Mouse (Mus musculus) midbrain, postnatal 0 days (tissue): ENCODE measurements around the gene Card14. TPM values are rescaled to one million over a fixed set of nuclear protein-coding genes. Genes with fewer than 3 reads are reported as not detected.

ENCODE experiments used
- ATAC-seq: fragments of 200-750 bp; cut with Nextera tagmentation; 2 replicates; pipeline ENCODE4 v1.8.0; 2017; ENCODE audit warnings: moderate number of reproducible peaks, mild to moderate bottlenecking, moderate TSS enrichment, moderate library complexity; ENCODE audit not compliant: low FRiP score
- DNase-seq: peaks from one replicate; pipeline ENCODE4 v3.0.0-alpha.2; 2015; ENCODE audit warnings: low spot score
- H3K27ac ChIP-seq: fragments of 300-500 bp; sonication (generic); 2 replicates; pipeline ENCODE4 v1.5.1; 2014; ENCODE audit warnings: low read depth, mild to moderate bottlenecking, low read length, mixed read lengths
- H3K27me3 ChIP-seq: fragments of 300-500 bp; sonication (generic); 2 replicates; pipeline ENCODE4 v1.6.1; 2014; ENCODE audit warnings: low read length, control low read depth, mixed read lengths; ENCODE audit not compliant: insufficient read depth
- H3K36me3 ChIP-seq: fragments of 300-500 bp; sonication (generic); 2 replicates; pipeline ENCODE4 v1.6.1; 2014; ENCODE audit warnings: low read length, control low read depth, mixed read lengths; ENCODE audit not compliant: insufficient read depth
- H3K4me1 ChIP-seq: fragments of 300-500 bp; sonication (generic); 2 replicates; pipeline ENCODE4 v1.6.1; 2014; ENCODE audit warnings: mild to moderate bottlenecking, control low read depth, antibody characterized with exemption, low read length, mixed read lengths; ENCODE audit not compliant: insufficient read depth
- H3K4me2 ChIP-seq: fragments of 300-500 bp; sonication (generic); 2 replicates; pipeline ENCODE4 v1.6.1; 2014; ENCODE audit warnings: low read depth, mild to moderate bottlenecking, low read length, mixed read lengths; ENCODE audit not compliant: poor library complexity, severe bottlenecking
- H3K4me3 ChIP-seq: fragments of 300-500 bp; sonication (generic); 2 replicates; pipeline ENCODE4 v1.5.1; 2014; ENCODE audit warnings: low read depth, mild to moderate bottlenecking, low read length, moderate library complexity
- H3K9ac ChIP-seq: fragments of 300-500 bp; sonication (generic); replicated peaks from 2 replicates; pipeline ENCODE4 v1.6.1; 2014; ENCODE audit warnings: mild to moderate bottlenecking, low read length, moderate library complexity, mixed read lengths; ENCODE audit not compliant: poor library complexity, severe bottlenecking
- H3K9me3 ChIP-seq: fragments of 300-500 bp; sonication (generic); 2 replicates; pipeline ENCODE4 v1.6.1; 2016; ENCODE audit warnings: low read length, control low read depth
- CTCF ChIP-seq: IDR thresholded peaks from 2 replicates; pipeline ENCODE4 v1.5.1; 2016; ENCODE audit warnings: antibody characterized with exemption, mild to moderate bottlenecking
- WGBS: fragments of 180-500 bp; shearing (Covaris S2); extraction: QIAGEN DNeasy Blood & Tissue Kit; methylation state at CpG from one replicate; pipeline ENCODE4 v1.1.7; 2014; 5-methylcytosine and 5-hydroxymethylcytosine counted together
- polyA plus RNA-seq: library from polyadenylated mRNA; unstranded; fragments of >200 nt; fragmentation: Nextera tagmentation; extraction: Ambion mirVana; gene quantifications from 2 replicates; pipeline ENCODE4 v1.2.1, GENCODE M21; 2015
- total RNA-seq: library from RNA; depleted of rRNA; stranded (reverse); fragments of >200 nt; gene quantifications from 2 replicates; pipeline ENCODE4 v1.2.3, GENCODE M21; 2014

Card14 gene
- total and polyA plus RNA-seq, 2 experiments from 2014 or later, result 0.59 to 0.77 TPM

- ATAC-seq, result no peak
- WGBS, result 79% methylated on average over 10 of the region's 10 CpGs
- no peaks in the 10 kb centered on the region for H3K27me3 ChIP-seq
Observed at GRCm38 (mm10) chr11:119359089-119359488, 51.5 kb downstream of the Card14 start.

GRCm38 (mm10) chr11:119362769-119363533 is 55.4 kb downstream of the Card14 start:
- no peak for TF ChIP-seq CTCF
- peaks cover 2% of the 10 kb centered on the region; the same call in 1 of the 2 replicates for H3K36me3 ChIP-seq
- H3K9ac ChIP-seq, result 0 out of 2 replicates have a peak overlapping the region, but pooled peaks have one; percentile 19
- no peaks in the 10 kb centered on the region for H3K4me1 ChIP-seq
- peak; percentile 54; the same call in 1 of the 2 replicates for ATAC-seq
- WGBS, result 22% methylated on average over 11 of the region's 11 CpGs
- no peak for DNase-seq
- peak overlapping the region; percentile 18; the same call in 1 of the 2 replicates for H3K4me3 ChIP-seq
- no peak overlapping the region for H3K27ac ChIP-seq
- peak overlapping the region; percentile 37 for H3K4me2 ChIP-seq
- no peaks in the 10 kb centered on the region for H3K27me3 ChIP-seq
- no peaks in the 10 kb centered on the region for H3K9me3 ChIP-seq

More at GRCm38 (mm10) chr11:119359089-119359488, 51.5 kb downstream of the Card14 start:
- H3K4me3 ChIP-seq, result no peak overlapping the region
- no peak overlapping the region for H3K9ac ChIP-seq
- H3K36me3 ChIP-seq, result peaks cover 2% of the 10 kb centered on the region; the same call in 1 of the 2 replicates
- no peak for TF ChIP-seq CTCF
- no peak for DNase-seq
- no peak overlapping the region for H3K4me2 ChIP-seq
- no peaks in the 10 kb centered on the region for H3K9me3 ChIP-seq
- no peaks in the 10 kb centered on the region for H3K4me1 ChIP-seq
- H3K27ac ChIP-seq, result no peak overlapping the region

GRCm38 (mm10) chr11:119363534-119364145 is 56.1 kb downstream of the Card14 start:
- Histone ChIP-seq H3K27ac (no peak overlapping the region), H3K9ac (no peak overlapping the region)

GRCm38 (mm10) chr11:119375425-119375824 is 67.9 kb downstream of the Card14 start:
- no peak for TF ChIP-seq CTCF
- WGBS, result 85% methylated on average over 6 of the region's 6 CpGs
- no peak overlapping the region for H3K4me2 ChIP-seq
- peaks cover 4% of the 10 kb centered on the region; the same call in 1 of the 2 replicates for H3K36me3 ChIP-seq
- no peak overlapping the region for H3K4me3 ChIP-seq
- no peak overlapping the region for H3K9ac ChIP-seq
- no peaks in the 10 kb centered on the region for H3K27me3 ChIP-seq
- no peak for ATAC-seq
- H3K4me1 ChIP-seq, result no peaks in the 10 kb centered on the region
- no peak for DNase-seq
- no peak overlapping the region for H3K27ac ChIP-seq
- no peaks in the 10 kb centered on the region for H3K9me3 ChIP-seq

More at GRCm38 (mm10) chr11:119363534-119364145, 56.1 kb downstream of the Card14 start:
- ATAC-seq, result peak; percentile 80; the same call in 1 of the 2 replicates
- WGBS, result 26% methylated on average over 11 of the region's 11 CpGs
- H3K9me3 ChIP-seq, result no peaks in the 10 kb centered on the region
- peak; percentile 85 for DNase-seq
- H3K27me3 ChIP-seq, result no peaks in the 10 kb centered on the region
- H3K4me2 ChIP-seq, result peak overlapping the region; percentile 37
- H3K4me3 ChIP-seq, result peak overlapping the region; percentile 18; the same call in 1 of the 2 replicates
- peak; percentile 92 for TF ChIP-seq CTCF
- no peaks in the 10 kb centered on the region for H3K4me1 ChIP-seq
- H3K36me3 ChIP-seq, result peaks cover 3% of the 10 kb centered on the region; the same call in 1 of the 2 replicates

GRCm38 (mm10) chr11:119377326-119377725 is 69.8 kb downstream of the Card14 start:
- no peak for ATAC-seq
- peaks cover 5% of the 10 kb centered on the region; the same call in 1 of the 2 replicates for H3K36me3 ChIP-seq
- no peak overlapping the region for H3K4me3 ChIP-seq
- no peak overlapping the region for H3K4me2 ChIP-seq
- no peaks in the 10 kb centered on the region for H3K9me3 ChIP-seq
- no peaks in the 10 kb centered on the region for H3K4me1 ChIP-seq
- no peaks in the 10 kb centered on the region for H3K27me3 ChIP-seq
- no peak overlapping the region for H3K27ac ChIP-seq
- H3K9ac ChIP-seq, result no peak overlapping the region
- no peak for DNase-seq
- no peak for TF ChIP-seq CTCF
- WGBS, result 94% methylated on average over 11 of the region's 11 CpGs

- Histone ChIP-seq H3K4me3 (no peak overlapping the region), H3K4me2 (no peak overlapping the region), H3K27me3 (no peaks in the 10 kb centered on the region), H3K9me3 (no peaks in the 10 kb centered on the region), H3K27ac (no peak overlapping the region), H3K4me1 (no peaks in the 10 kb centered on the region), H3K9ac (no peak overlapping the region), H3K36me3 (peaks cover 5% of the 10 kb centered on the region; the same call in 1 of the 2 replicates)
- DNase-seq (no peak), ATAC-seq (no peak)
- 97% methylated on average over 1 of the region's 1 CpGs for WGBS
- no peak for TF ChIP-seq CTCF
Observed at GRCm38 (mm10) chr11:119378551-119378950, 71.0 kb downstream of the Card14 start.
